Mouse (Mus musculus) liver, adult (tissue): ENCODE data around the gene Pole3.

Experiments
- GATA4 ChIP-seq: IDR thresholded peaks from 2 replicates; pipeline ENCODE4 v1.6.1; 2014; ENCODE audit warnings: mild to moderate bottlenecking, low read length; ENCODE audit not compliant: insufficient replicate concordance

Gene Pole3

GRCm38 (mm10) chr4:62508839-62509238 is 16.0 kb downstream of the Pole3 start:
- no peak for TF ChIP-seq GATA4

- no peak for TF ChIP-seq GATA4
These were observed 18.1 kb downstream of the Pole3 start for GRCm38 (mm10) chr4:62506798-62507197.

GRCm38 (mm10) chr4:62505991-62506390 is 18.9 kb downstream of the Pole3 start:
- TF ChIP-seq GATA4: no peak

- no peak for TF ChIP-seq GATA4
These were observed 21.4 kb downstream of the Pole3 start, which contains the start of gene Hdhd3 for GRCm38 (mm10) chr4:62503374-62503970. Hdhd3 (minus strand) TSS chr4:62503467.

GRCm38 (mm10) chr4:62502969-62503368 is 21.9 kb downstream of the Pole3 start:
- peak; percentile 93; the same call in 1 of the 2 replicates for TF ChIP-seq GATA4

GRCm38 (mm10) chr4:62501964-62502732 is 22.7 kb downstream of the Pole3 start:
- peak; percentile 19; the same call in 1 of the 2 replicates for TF ChIP-seq GATA4

GRCm38 (mm10) chr4:62501534-62501933 is 23.3 kb downstream of the Pole3 start:
- TF ChIP-seq GATA4: no peak

GRCm38 (mm10) chr4:62500799-62501198 is 24.1 kb downstream of the Pole3 start:
- no peak for TF ChIP-seq GATA4

GRCm38 (mm10) chr4:62496815-62497214 is 28.1 kb downstream of the Pole3 start:
- TF ChIP-seq GATA4: no peak

GRCm38 (mm10) chr4:62495946-62496345 is 28.9 kb downstream of the Pole3 start:
- no peak for TF ChIP-seq GATA4

GRCm38 (mm10) chr4:62494230-62494629 is 30.6 kb downstream of the Pole3 start:
- no peak for TF ChIP-seq GATA4

- no peak for TF ChIP-seq GATA4
These were observed 32.2 kb downstream of the Pole3 start for GRCm38 (mm10) chr4:62492682-62493081.

GRCm38 (mm10) chr4:62487914-62488313 is 37.0 kb downstream of the Pole3 start:
- no peak for TF ChIP-seq GATA4

- no peak for TF ChIP-seq GATA4
These were observed 37.7 kb downstream of the Pole3 start for GRCm38 (mm10) chr4:62487172-62487571.

- TF ChIP-seq GATA4: no peak
These were observed 38.6 kb downstream of the Pole3 start for GRCm38 (mm10) chr4:62486162-62486696.
